Comparison of ENCODE assay signal across 25 mouse cellular contexts in the genomic region with DNA sequence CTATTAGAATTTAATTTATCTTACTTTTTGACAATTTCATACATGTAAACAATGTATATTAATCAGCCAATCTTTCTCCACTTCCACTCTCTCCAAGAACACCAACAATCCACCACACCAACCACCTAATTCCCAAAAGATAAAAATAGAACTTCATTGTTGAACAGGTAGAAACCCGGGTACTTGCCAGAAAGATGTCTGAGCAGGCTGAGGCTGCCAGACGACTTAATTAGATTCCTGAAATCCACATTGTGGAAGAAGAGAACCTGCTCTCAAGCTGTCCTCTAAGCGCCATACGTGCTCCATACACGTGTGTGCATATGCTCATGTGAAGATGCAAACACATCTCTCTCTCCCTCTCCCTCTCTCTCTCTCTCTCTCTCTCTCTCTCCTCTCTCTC.
DNase-seq lines count a peak whose midpoint lies in the region; ATAC-seq and TF ChIP-seq lines count a peak whose summit lies in the region.
"Had no signal": no experiment of that assay in that cellular context is flagged by ENCODE, and none has a peak within 500 bp of the region (broad histone marks: within the 10 kb centered on the region; RNA-seq: fewer than 3 reads in every experiment).

No protein-coding gene starts in this region.

- no peak overlapping the region for H3K4me3 ChIP-seq in forebrain, postnatal 0 days (ENCODE audit: low read depth, low read length)
- no peak overlapping the region for H3K4me3 ChIP-seq in forebrain, embryonic 16.5 days (replicated peaks; ENCODE audit: low read length)
- no peak overlapping the region for H3K4me3 ChIP-seq in kidney, adult 2 months (ENCODE audit: insufficient read depth, low read depth, low read length)
- H3K4me3 ChIP-seq: embryonic facial prominence, embryonic 12.5 days; hindbrain, embryonic 10.5 days; intestine, embryonic 15.5 days; limb, embryonic 10.5 days; limb, embryonic 15.5 days; neural tube, embryonic 13.5 days had no signal

- H3K4me2 ChIP-seq in forebrain, postnatal 0 days (ENCODE audit: low read depth) = no peak overlapping the region
- no peak overlapping the region for H3K4me2 ChIP-seq in forebrain, embryonic 16.5 days (ENCODE audit: low read length)
- H3K4me2 ChIP-seq: embryonic facial prominence, embryonic 12.5 days; intestine, embryonic 15.5 days; limb, embryonic 15.5 days; lung, embryonic 14.5 days; midbrain, embryonic 11.5 days; neural tube, embryonic 13.5 days had no signal

- H3K36me3 ChIP-seq in forebrain, postnatal 0 days (ENCODE audit: insufficient read depth) = no peaks in the 10 kb centered on the region
- H3K36me3 ChIP-seq in forebrain, embryonic 16.5 days (ENCODE audit: control insufficient read depth, insufficient read depth) = 0 out of 2 replicates have a peak, but pooled peaks cover 2% of the 10 kb centered on the region
- H3K36me3 ChIP-seq in kidney, adult 2 months (ENCODE audit: control insufficient read depth, insufficient read depth, low read length) = no peaks in the 10 kb centered on the region; the same call in 1 of the 2 replicates
- H3K36me3 ChIP-seq: intestine, embryonic 15.5 days; limb, embryonic 10.5 days; limb, embryonic 15.5 days had no signal

- H3K27ac ChIP-seq in forebrain, postnatal 0 days (ENCODE audit: low read depth, low read length) = no peak overlapping the region
- no peak overlapping the region for H3K27ac ChIP-seq in forebrain, embryonic 16.5 days (ENCODE audit: low read length)
- no peak overlapping the region for H3K27ac ChIP-seq in kidney, adult 2 months (ENCODE audit: insufficient read depth, low read depth, low read length)
- H3K27ac ChIP-seq: embryonic facial prominence, embryonic 12.5 days; hindbrain, embryonic 10.5 days; intestine, embryonic 15.5 days; kidney, postnatal 0 days; limb, embryonic 10.5 days; limb, embryonic 15.5 days; neural tube, embryonic 13.5 days had no signal

- no peak for TF ChIP-seq CTCF in forebrain, postnatal 0 days (IDR thresholded peaks at IDR 0.05; ENCODE audit: low read depth)
- TF ChIP-seq CTCF in brain, embryonic 14.5 days (IDR thresholded peaks at IDR 0.05; ENCODE audit: borderline replicate concordance, extremely low read depth, insufficient read depth, insufficient read length) = no peak
- no peak for TF ChIP-seq CTCF in kidney, adult 2 months (conservative IDR thresholded peaks at IDR 0.05; ENCODE audit: insufficient read depth, insufficient read length, low read depth, low read length)

- no peaks in the 10 kb centered on the region for H3K9me3 ChIP-seq in forebrain, postnatal 0 days (ENCODE audit: low read length)
- no peaks in the 10 kb centered on the region for H3K9me3 ChIP-seq in forebrain, embryonic 16.5 days (ENCODE audit: control insufficient read depth, low read length)
- H3K9me3 ChIP-seq: embryonic facial prominence, embryonic 12.5 days; hindbrain, embryonic 10.5 days; intestine, embryonic 15.5 days; limb, embryonic 10.5 days; limb, embryonic 15.5 days; neural tube, embryonic 13.5 days had no signal

- no peak for TF ChIP-seq POLR2A in brain, embryonic 14.5 days (IDR thresholded peaks at IDR 0.05; ENCODE audit: borderline replicate concordance, extremely low read depth, insufficient read depth, insufficient read length, poor library complexity, severe bottlenecking)
- TF ChIP-seq POLR2A in kidney, adult 2 months (IDR thresholded peaks at IDR 0.05; ENCODE audit: low read depth, low read length) = no peak

- no peaks in the 10 kb centered on the region for H3K4me1 ChIP-seq in forebrain, postnatal 0 days (ENCODE audit: insufficient read depth)
- H3K4me1 ChIP-seq in forebrain, embryonic 16.5 days (replicated peaks; ENCODE audit: control insufficient read depth, insufficient read depth, low read length) = no peaks in the 10 kb centered on the region
- no peaks in the 10 kb centered on the region for H3K4me1 ChIP-seq in kidney, adult 2 months (ENCODE audit: control insufficient read depth, insufficient read depth, low read length)
- H3K4me1 ChIP-seq: embryonic facial prominence, embryonic 12.5 days; hindbrain, embryonic 10.5 days; intestine, embryonic 15.5 days; limb, embryonic 10.5 days; limb, embryonic 15.5 days; neural tube, embryonic 13.5 days had no signal

- DNase-seq in forebrain, postnatal 0 days = peak; percentile 7
- DNase-seq in brain, adult 2 months (ENCODE audit: low read depth, low spot score) = peak; percentile 45
- DNase-seq in brain, embryonic 14.5 days (ENCODE audit: low read depth) = peak; percentile 37
- peak; percentile 33 to 61 for DNase-seq in cerebellum, postnatal 25 days
- no peak for DNase-seq in kidney, adult 2 months
- DNase-seq: adrenal gland, postnatal 25 days; B cell, adult 2 months; embryo, embryonic 11 days; gastrocnemius, postnatal 14 days; heart, postnatal 14 days; kidney, adult 8-10 months; kidney, postnatal 4 days; lung, embryonic 14.5 days; thymus, postnatal 4 days had no signal

- no peaks in the 10 kb centered on the region for H3K27me3 ChIP-seq in forebrain, postnatal 0 days (ENCODE audit: insufficient read depth, low read length)
- H3K27me3 ChIP-seq in forebrain, embryonic 16.5 days (replicated peaks; ENCODE audit: control insufficient read depth, insufficient read depth, low read length) = no peaks in the 10 kb centered on the region
- no peaks in the 10 kb centered on the region for H3K27me3 ChIP-seq in kidney, adult 2 months (replicated peaks; ENCODE audit: control insufficient read depth, insufficient read depth, low read length)
- H3K27me3 ChIP-seq: embryonic facial prominence, embryonic 12.5 days; intestine, embryonic 15.5 days; limb, embryonic 15.5 days; neural tube, embryonic 13.5 days had no signal

- no peak for ATAC-seq in forebrain, postnatal 0 days
- no peak for ATAC-seq in forebrain, embryonic 16.5 days
- ATAC-seq: hindbrain, embryonic 16.5 days; intestine, embryonic 15.5 days had no signal

- no peak overlapping the region for H3K9ac ChIP-seq in forebrain, postnatal 0 days
- no peak overlapping the region for H3K9ac ChIP-seq in forebrain, embryonic 16.5 days (replicated peaks; ENCODE audit: low read depth, low read length)
- H3K9ac ChIP-seq: embryonic facial prominence, embryonic 12.5 days; intestine, embryonic 15.5 days; limb, embryonic 15.5 days; liver, embryonic 14.5 days; lung, embryonic 14.5 days; neural tube, embryonic 13.5 days had no signal

- WGBS in forebrain, postnatal 0 days = 55% methylated on average over 5 of the region's 5 CpGs
- WGBS in forebrain, embryonic 16.5 days = 52% methylated on average over 5 of the region's 5 CpGs
- 72% methylated on average over 5 of the region's 5 CpGs for WGBS in kidney, adult 2 months
